Mouse (Mus musculus) stomach, postnatal 0 days (tissue): ENCODE measurements around the gene Clec16a. TPM values are rescaled to one million over a fixed set of nuclear protein-coding genes. Genes with fewer than 3 reads are reported as not detected.

ENCODE experiments used
- ATAC-seq: fragments of 200-750 bp; cut with Nextera tagmentation; 2 replicates; pipeline ENCODE4 v1.8.0; 2017; ENCODE audit not compliant: low FRiP score, low TSS enrichment
- DNase-seq: peaks from one replicate; pipeline ENCODE4 v3.0.0-alpha.2; 2016; ENCODE audit warnings: low spot score
- H3K27ac ChIP-seq: fragments of 300-500 bp; sonication (generic); replicated peaks from 2 replicates; pipeline ENCODE4 v1.5.1; 2014; ENCODE audit warnings: mild to moderate bottlenecking, control low read depth
- H3K27me3 ChIP-seq: fragments of 300-500 bp; sonication (generic); 2 replicates; pipeline ENCODE4 v1.6.1; 2014; ENCODE audit warnings: low read length; ENCODE audit not compliant: control insufficient read depth, insufficient read depth
- H3K36me3 ChIP-seq: fragments of 300-500 bp; sonication (generic); 2 replicates; pipeline ENCODE4 v1.6.1; 2014; ENCODE audit warnings: low read length, mixed read lengths; ENCODE audit not compliant: control insufficient read depth, insufficient read depth
- H3K4me1 ChIP-seq: fragments of 300-500 bp; sonication (generic); replicated peaks from 2 replicates; pipeline ENCODE4 v1.6.1; 2014; ENCODE audit warnings: antibody characterized with exemption; ENCODE audit not compliant: control insufficient read depth, insufficient read depth
- H3K4me2 ChIP-seq: fragments of 300-500 bp; sonication (generic); replicated peaks from 2 replicates; pipeline ENCODE4 v1.6.1; 2014; ENCODE audit warnings: low read depth, mild to moderate bottlenecking, control low read depth, moderate library complexity
- H3K4me3 ChIP-seq: fragments of 300-500 bp; sonication (generic); 2 replicates; pipeline ENCODE4 v1.5.1; 2014; ENCODE audit warnings: low read depth, low read length, control low read depth
- H3K9ac ChIP-seq: fragments of 300-500 bp; sonication (generic); 2 replicates; pipeline ENCODE4 v1.6.1; 2014; ENCODE audit warnings: mild to moderate bottlenecking, low read length, control low read depth, mixed read lengths
- H3K9me3 ChIP-seq: fragments of 300-500 bp; sonication (generic); 2 replicates; pipeline ENCODE4 v1.6.1; 2016; ENCODE audit warnings: low read length; ENCODE audit not compliant: control insufficient read depth
- CTCF ChIP-seq: IDR thresholded peaks from 2 replicates; pipeline ENCODE4 v1.5.1; 2016; ENCODE audit warnings: antibody characterized with exemption, low read depth, mild to moderate bottlenecking, moderate library complexity
- EP300 ChIP-seq: optimal IDR thresholded peaks from 2 replicates; pipeline ENCODE3; 2016; ENCODE audit warnings: antibody characterized with exemption
- WGBS: fragments of 180-500 bp; shearing (Covaris S2); extraction: QIAGEN DNeasy Blood & Tissue Kit; methylation state at CpG from one replicate; pipeline ENCODE4 v1.1.7; 2014; 5-methylcytosine and 5-hydroxymethylcytosine counted together
- polyA plus RNA-seq: library from polyadenylated mRNA; unstranded; fragments of >200 nt; fragmentation: Nextera tagmentation; extraction: Ambion mirVana; gene quantifications from 2 replicates; pipeline ENCODE4 v1.2.1, GENCODE M21; 2015

Gene Clec16a
- 28.1 and 28.8 TPM in 2 replicates for polyA plus RNA-seq

GRCm38 (mm10) chr16:10544995-10545622, at the start of gene Clec16a:
TSS of gene Clec16a (plus strand) at chr16:10545339.
- Histone ChIP-seq H3K36me3 (no peaks in the 10 kb centered on the region), H3K27me3 (no peaks in the 10 kb centered on the region), H3K4me3 (peak within 1 kb of the TSS; percentile 95), H3K4me1 (peaks cover 12% of the 10 kb centered on the region), H3K9me3 (no peaks in the 10 kb centered on the region), H3K4me2 (peak within 1 kb of the TSS; percentile 72), H3K27ac (peak within 1 kb of the TSS; percentile 69), H3K9ac (peak within 1 kb of the TSS; percentile 83)
- no peak for TF ChIP-seq EP300
- TF ChIP-seq CTCF = no peak
- DNase-seq = peak; percentile 97
- under 1% methylated on average over 58 of the region's 58 CpGs for WGBS
- ATAC-seq = peak; percentile 90

GRCm38 (mm10) chr16:10495824-10496298, 49.3 kb upstream of the Clec16a start:
- ATAC-seq (no peak), DNase-seq (no peak)
- Histone ChIP-seq H3K9ac (no peak overlapping the region), H3K36me3 (no peaks in the 10 kb centered on the region), H3K4me2 (no peak overlapping the region), H3K27ac (no peak overlapping the region), H3K4me1 (no peaks in the 10 kb centered on the region), H3K9me3 (no peaks in the 10 kb centered on the region), H3K4me3 (no peak overlapping the region), H3K27me3 (no peaks in the 10 kb centered on the region)
- 67% methylated on average over 2 of the region's 2 CpGs for WGBS
- TF ChIP-seq EP300 = no peak
- TF ChIP-seq CTCF = no peak

DNA sequence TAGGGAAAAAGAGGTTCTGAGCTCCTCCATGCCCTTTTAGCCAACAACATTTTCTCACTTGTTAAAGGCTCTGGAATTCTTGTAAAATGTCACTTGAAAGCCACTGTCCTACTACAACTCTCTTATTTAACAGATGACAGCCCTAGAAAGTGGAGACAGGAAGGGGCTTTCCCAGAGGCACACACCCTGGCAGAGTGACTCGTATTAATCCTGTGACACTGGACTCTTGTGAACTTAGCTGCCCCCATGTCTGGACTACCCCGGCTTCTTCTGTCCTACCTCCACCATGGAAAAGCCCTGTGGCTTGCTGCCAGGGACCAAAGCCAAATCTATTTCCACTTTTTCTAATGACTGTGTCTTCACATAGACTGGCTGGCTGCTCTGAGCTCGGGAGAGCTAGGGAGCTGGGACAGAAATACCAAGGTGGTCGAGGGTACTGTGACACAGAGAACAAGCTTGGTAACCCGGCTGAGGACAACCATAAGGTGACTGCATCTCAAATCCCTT, 47.0 kb upstream of the Clec16a start:
- ATAC-seq (no peak), DNase-seq (no peak)
- Histone ChIP-seq H3K27me3 (no peaks in the 10 kb centered on the region), H3K9ac (no peak overlapping the region), H3K4me1 (no peaks in the 10 kb centered on the region), H3K36me3 (no peaks in the 10 kb centered on the region), H3K4me2 (no peak overlapping the region), H3K4me3 (no peak overlapping the region), H3K9me3 (no peaks in the 10 kb centered on the region), H3K27ac (no peak overlapping the region)
- WGBS = 55% methylated on average over 5 of the region's 5 CpGs
- no peak for TF ChIP-seq CTCF
- TF ChIP-seq EP300 = no peak

DNA sequence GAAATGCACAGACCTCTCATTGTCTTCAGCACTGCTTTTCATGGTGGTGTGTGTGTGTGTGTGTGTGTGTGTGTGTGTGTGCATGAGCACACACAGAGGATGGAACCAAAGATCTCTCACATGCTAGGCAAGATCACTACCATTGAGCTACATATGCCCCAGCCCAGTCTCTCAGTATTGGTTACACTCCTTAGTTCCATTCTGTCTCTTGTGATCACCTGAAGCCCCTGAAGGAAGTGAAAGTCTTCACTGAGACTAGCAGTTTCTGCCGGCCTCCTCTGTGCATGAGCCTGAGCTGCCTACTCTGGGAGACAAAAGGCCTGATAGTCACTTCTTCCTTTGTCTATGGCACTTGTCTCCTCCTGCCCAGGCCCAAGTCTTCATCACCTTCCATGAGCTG, 46.0 kb upstream of the Clec16a start:
- H3K27me3 ChIP-seq = no peaks in the 10 kb centered on the region
- H3K4me3 ChIP-seq = no peak overlapping the region
- H3K27ac ChIP-seq = no peak overlapping the region
- no peak for TF ChIP-seq CTCF
- no peak for TF ChIP-seq EP300
- no peaks in the 10 kb centered on the region for H3K36me3 ChIP-seq
- DNase-seq = no peak
- H3K9me3 ChIP-seq = no peaks in the 10 kb centered on the region
- no peaks in the 10 kb centered on the region for H3K4me1 ChIP-seq
- WGBS = 68% methylated on average over 1 of the region's 1 CpGs
- no peak overlapping the region for H3K4me2 ChIP-seq
- H3K9ac ChIP-seq = no peak overlapping the region
- ATAC-seq = no peak

DNA sequence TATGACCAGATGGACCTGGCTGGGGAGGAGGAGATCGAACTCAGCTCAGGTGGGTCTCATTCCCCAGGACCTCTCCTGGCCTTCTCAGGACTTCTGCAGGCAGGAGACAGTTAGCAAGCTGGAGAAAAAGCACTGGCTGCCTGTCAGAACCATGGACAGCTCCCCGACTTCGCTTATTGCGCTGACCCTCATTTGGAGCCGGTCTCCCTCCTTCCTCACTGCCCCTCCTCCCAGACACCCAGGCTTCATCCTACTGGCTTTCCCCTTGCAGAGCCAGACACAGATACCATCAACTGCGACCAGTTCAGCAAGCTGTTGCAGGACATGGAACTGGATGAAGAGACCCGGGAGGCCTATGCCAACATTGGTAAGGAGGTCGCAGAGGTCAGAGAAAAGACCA, 43.3 kb upstream of the Clec16a start:
- H3K4me1 ChIP-seq = no peaks in the 10 kb centered on the region
- no peaks in the 10 kb centered on the region for H3K36me3 ChIP-seq
- peak; percentile 57 for DNase-seq
- ATAC-seq = no peak
- no peak overlapping the region for H3K4me2 ChIP-seq
- no peaks in the 10 kb centered on the region for H3K27me3 ChIP-seq
- no peak overlapping the region for H3K9ac ChIP-seq
- 9% methylated on average over 8 of the region's 8 CpGs for WGBS
- no peaks in the 10 kb centered on the region for H3K9me3 ChIP-seq
- H3K4me3 ChIP-seq = no peak overlapping the region
- TF ChIP-seq EP300 = no peak
- no peak for TF ChIP-seq CTCF
- no peak overlapping the region for H3K27ac ChIP-seq

DNA sequence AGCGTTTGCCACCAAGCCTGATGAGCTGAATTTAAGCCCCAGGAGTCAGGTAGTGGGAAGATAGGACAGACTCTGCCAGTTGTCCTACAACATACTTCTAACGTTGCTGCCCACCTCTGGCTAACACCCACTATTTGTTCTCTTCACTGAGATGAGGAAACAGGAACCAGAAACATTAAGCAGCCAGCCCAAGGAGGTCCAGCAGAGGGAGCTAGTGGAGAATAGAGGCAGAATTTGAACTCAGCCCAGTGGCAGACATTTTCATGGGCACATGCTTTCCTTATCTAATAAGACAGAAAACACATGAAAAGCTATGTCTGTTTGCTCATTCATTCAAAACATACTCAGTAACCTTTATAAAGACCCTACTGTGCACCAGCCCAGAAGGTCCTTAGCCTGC, 42.1 kb upstream of the Clec16a start:
- DNase-seq (no peak), ATAC-seq (no peak)
- no peaks in the 10 kb centered on the region for H3K4me1 ChIP-seq

More for the DNA sequence above, 42.1 kb upstream of the Clec16a start:
- Histone ChIP-seq H3K4me3 (no peak overlapping the region), H3K27me3 (no peaks in the 10 kb centered on the region), H3K27ac (no peak overlapping the region), H3K9ac (no peak overlapping the region), H3K9me3 (no peaks in the 10 kb centered on the region), H3K4me2 (no peak overlapping the region), H3K36me3 (no peaks in the 10 kb centered on the region)
- WGBS = 66% methylated on average over 2 of the region's 2 CpGs
- no peak for TF ChIP-seq CTCF
- TF ChIP-seq EP300 = no peak
